Mouse (Mus musculus): ENCODE data around the gene Cdiptos.
A peak's percentile ranks its signal among the peaks of the same experiment; 100 is the strongest.

Cdiptos gene

GRCm38 (mm10) chr7:126976878-126977459, 1.1 kb upstream of the Cdiptos start:
- DNase-seq (ENCODE audit: low spot score in 2 of 2), result peak in 1 of 2 experiments; percentile 49

GRCm38 (mm10) chr7:126975893-126975949, 177 bp downstream of the Cdiptos start, which contains the start of gene Cdipt:
Cdipt (plus strand) TSS chr7:126975914.
- DNase-seq (ENCODE audit: low spot score in 2 of 2), result no peak

GRCm38 (mm10) chr7:126975493-126975892, 405 bp downstream of the Cdiptos start:
- DNase-seq (ENCODE audit: low spot score in 2 of 2), result no peak

- no peak for DNase-seq (ENCODE audit: low spot score in 2 of 2)
Observed at GRCm38 (mm10) chr7:126967361-126967760, 8.5 kb downstream of the Cdiptos start.

- no peak for DNase-seq (ENCODE audit: low spot score in 2 of 2)
Observed at GRCm38 (mm10) chr7:126965568-126965967, 10.3 kb downstream of the Cdiptos start.

GRCm38 (mm10) chr7:126963548-126964286, 12.2 kb downstream of the Cdiptos start:
- peak in 1 of 2 experiments; percentile 43 for DNase-seq (ENCODE audit: low spot score in 2 of 2)

GRCm38 (mm10) chr7:126961965-126962364, 13.9 kb downstream of the Cdiptos start:
- DNase-seq (ENCODE audit: low spot score in 2 of 2), result no peak

GRCm38 (mm10) chr7:126961095-126961494, 14.8 kb downstream of the Cdiptos start:
- no peak for DNase-seq (ENCODE audit: low spot score in 2 of 2)

- DNase-seq (ENCODE audit: low spot score in 2 of 2), result no peak
Observed at GRCm38 (mm10) chr7:126959780-126960179, 16.1 kb downstream of the Cdiptos start.

GRCm38 (mm10) chr7:126955125-126955524, 20.8 kb downstream of the Cdiptos start:
- no peak for DNase-seq (ENCODE audit: low spot score in 2 of 2)

- no peak for DNase-seq (ENCODE audit: low spot score in 2 of 2)
Observed at GRCm38 (mm10) chr7:126952646-126953045, 23.3 kb downstream of the Cdiptos start.

GRCm38 (mm10) chr7:126951741-126952140, 24.2 kb downstream of the Cdiptos start:
- no peak for DNase-seq (ENCODE audit: low spot score in 2 of 2)

GRCm38 (mm10) chr7:126950647-126951615, 25.0 kb downstream of the Cdiptos start:
- no peak for DNase-seq (ENCODE audit: low spot score in 2 of 2)

GRCm38 (mm10) chr7:126949793-126950646, 25.9 kb downstream of the Cdiptos start, which contains the start of gene Sez6l2:
Sez6l2 (plus strand) TSS chr7:126950563.
- peak; percentile 90 to 95 for DNase-seq (ENCODE audit: low spot score in 2 of 2)

GRCm38 (mm10) chr7:126949403-126949792, 26.5 kb downstream of the Cdiptos start, which contains the start of gene Asphd1:
Asphd1 (minus strand) TSS chr7:126949582.
- no peak for DNase-seq (ENCODE audit: low spot score in 2 of 2)

- no peak for DNase-seq (ENCODE audit: low spot score in 2 of 2)
Observed at GRCm38 (mm10) chr7:126948626-126949025, 27.3 kb downstream of the Cdiptos start.

- peak in 1 of 2 experiments; percentile 69 for DNase-seq (ENCODE audit: low spot score in 2 of 2)
Observed at GRCm38 (mm10) chr7:126946530-126946929, 29.4 kb downstream of the Cdiptos start.

GRCm38 (mm10) chr7:126941801-126942200, 34.1 kb downstream of the Cdiptos start:
- DNase-seq (ENCODE audit: low spot score in 2 of 2), result no peak

GRCm38 (mm10) chr7:126941171-126941570, 34.7 kb downstream of the Cdiptos start:
- no peak for DNase-seq (ENCODE audit: low spot score in 2 of 2)

- DNase-seq (ENCODE audit: low spot score in 2 of 2), result no peak
Observed at GRCm38 (mm10) chr7:126932652-126933051, 43.2 kb downstream of the Cdiptos start.

- DNase-seq (ENCODE audit: low spot score in 2 of 2), result peak in 1 of 2 experiments; percentile 50
Observed at GRCm38 (mm10) chr7:126929046-126929445, 46.9 kb downstream of the Cdiptos start.
